Mouse (Mus musculus): Measurements from ENCODE around the gene Slc44a5. TPM values are rescaled to one million over a fixed set of nuclear protein-coding genes. Genes with fewer than 3 reads are reported as not detected.

Gene Slc44a5
- 0.50 and 0.73 TPM in 2 replicates for polyA plus RNA-seq (2015; fragmentation: Nextera tagmentation; extraction: Ambion mirVana)

DNA sequence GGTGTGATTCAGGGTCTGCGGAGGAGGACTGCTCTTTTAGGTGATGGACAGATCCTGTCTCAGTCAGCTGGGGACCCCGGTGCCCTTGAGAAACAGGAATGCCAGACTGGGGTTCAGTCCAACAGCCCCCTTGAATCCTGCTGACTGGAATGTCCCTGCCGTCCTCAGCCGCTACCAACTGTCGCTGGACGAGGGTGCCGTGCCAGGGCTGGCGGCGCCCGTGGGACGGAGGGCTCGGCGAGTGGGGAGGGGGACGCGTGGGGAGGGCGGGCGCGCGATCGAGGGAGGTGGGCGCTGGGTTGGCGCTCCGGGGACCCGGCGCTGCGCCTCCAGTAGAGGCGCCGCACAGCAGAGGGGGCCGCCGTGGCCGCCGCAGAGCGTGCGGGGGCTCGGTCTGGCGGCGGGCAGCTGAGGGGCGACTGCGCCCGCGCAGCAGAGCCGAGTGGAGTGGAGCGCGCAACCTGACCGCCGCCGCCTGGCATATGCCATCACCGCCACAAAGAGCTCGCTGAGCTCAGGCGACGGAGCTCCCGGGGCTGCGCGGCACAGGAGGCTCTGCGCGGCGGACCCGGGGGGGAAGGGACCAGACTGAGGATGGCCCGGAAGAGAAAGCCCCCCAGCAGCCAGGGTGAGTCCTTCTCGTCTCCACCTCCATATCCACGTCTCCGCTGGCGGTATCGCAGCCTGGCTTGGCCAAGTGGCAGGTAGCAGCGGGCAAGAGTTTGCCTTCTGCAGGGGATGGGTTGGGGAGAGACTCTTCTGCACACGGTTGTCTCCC, at the start of gene Slc44a5:
TSS of gene Slc44a5 (plus strand) at position 266 of the 778 bp plus-strand sequence.
- Histone ChIP-seq H3K27me3 (peaks cover 44% of the 10 kb centered on the region), H3K27ac (no peak within 1 kb of the TSS), H3K9me3 (no peaks in the 10 kb centered on the region), H3K4me3 (peak within 1 kb of the TSS; percentile 53), H3K4me1 (peaks cover 15% of the 10 kb centered on the region), H3K9ac (peak within 1 kb of the TSS; percentile 47), H3K4me2 (peak within 1 kb of the TSS; percentile 97), H3K36me3 (no peaks in the 10 kb centered on the region)
- under 1% methylated on average over 63 of the region's 66 CpGs for WGBS
- no peak for ATAC-seq (ENCODE audit: insufficient number of reproducible peaks, low FRiP score, low TSS enrichment, low read depth)

GRCm38 (mm10) chr3:153926333-153926732, 46.9 kb upstream of the Slc44a5 start:
- Histone ChIP-seq H3K4me1 (no peaks in the 10 kb centered on the region), H3K9me3 (no peaks in the 10 kb centered on the region), H3K4me2 (no peak overlapping the region), H3K27me3 (no peaks in the 10 kb centered on the region), H3K9ac (no peak overlapping the region), H3K27ac (no peak overlapping the region), H3K36me3 (peaks cover 59% of the 10 kb centered on the region), H3K4me3 (no peak overlapping the region)
- no peak for ATAC-seq (ENCODE audit: insufficient number of reproducible peaks, low FRiP score, low TSS enrichment, low read depth)
- WGBS, result 88% methylated on average over 7 of the region's 7 CpGs

GRCm38 (mm10) chr3:153929526-153929925, 43.7 kb upstream of the Slc44a5 start:
- Histone ChIP-seq H3K9me3 (no peaks in the 10 kb centered on the region), H3K27ac (no peak overlapping the region), H3K36me3 (peaks cover 72% of the 10 kb centered on the region), H3K4me2 (no peak overlapping the region), H3K27me3 (no peaks in the 10 kb centered on the region), H3K4me3 (no peak overlapping the region), H3K9ac (no peak overlapping the region), H3K4me1 (no peaks in the 10 kb centered on the region)
- WGBS, result 91% methylated on average over 11 of the region's 11 CpGs
- ATAC-seq (ENCODE audit: insufficient number of reproducible peaks, low FRiP score, low TSS enrichment, low read depth), result no peak

DNA sequence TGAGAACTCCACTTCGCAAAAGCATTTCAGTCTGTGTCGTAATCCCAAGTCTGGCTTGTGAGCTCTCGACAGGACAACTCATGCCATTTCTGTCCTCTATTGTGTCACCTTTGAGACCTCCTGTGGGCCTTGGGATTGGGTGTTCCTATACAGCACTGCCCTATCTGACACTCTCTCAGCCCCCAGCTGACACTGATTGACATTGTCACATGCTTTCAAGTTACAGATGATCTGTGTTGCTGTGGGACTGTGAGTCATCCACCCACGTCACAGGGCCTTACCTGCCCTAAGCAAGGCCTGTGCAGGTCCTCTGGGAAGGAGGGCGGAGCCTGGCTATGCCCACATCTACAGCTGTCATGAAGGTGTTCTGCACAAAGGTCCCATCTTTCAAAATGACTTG, 40.8 kb upstream of the Slc44a5 start:
- Histone ChIP-seq H3K36me3 (peaks cover 81% of the 10 kb centered on the region), H3K9me3 (no peaks in the 10 kb centered on the region), H3K4me2 (no peak overlapping the region), H3K27me3 (no peaks in the 10 kb centered on the region), H3K4me3 (no peak overlapping the region), H3K27ac (no peak overlapping the region), H3K9ac (no peak overlapping the region), H3K4me1 (no peaks in the 10 kb centered on the region)
- 86% methylated on average over 5 of the region's 5 CpGs for WGBS
- ATAC-seq (ENCODE audit: insufficient number of reproducible peaks, low FRiP score, low TSS enrichment, low read depth), result no peak

- Histone ChIP-seq H3K9ac (no peak overlapping the region), H3K9me3 (no peaks in the 10 kb centered on the region), H3K4me2 (no peak overlapping the region), H3K27ac (no peak overlapping the region), H3K27me3 (no peaks in the 10 kb centered on the region), H3K4me1 (no peaks in the 10 kb centered on the region), H3K4me3 (no peak overlapping the region), H3K36me3 (peaks cover 68% of the 10 kb centered on the region)
- WGBS, result 83% methylated on average over 9 of the region's 9 CpGs
- ATAC-seq (ENCODE audit: insufficient number of reproducible peaks, low FRiP score, low TSS enrichment, low read depth), result no peak
Observed at GRCm38 (mm10) chr3:153935878-153936277, 37.4 kb upstream of the Slc44a5 start.

DNA sequence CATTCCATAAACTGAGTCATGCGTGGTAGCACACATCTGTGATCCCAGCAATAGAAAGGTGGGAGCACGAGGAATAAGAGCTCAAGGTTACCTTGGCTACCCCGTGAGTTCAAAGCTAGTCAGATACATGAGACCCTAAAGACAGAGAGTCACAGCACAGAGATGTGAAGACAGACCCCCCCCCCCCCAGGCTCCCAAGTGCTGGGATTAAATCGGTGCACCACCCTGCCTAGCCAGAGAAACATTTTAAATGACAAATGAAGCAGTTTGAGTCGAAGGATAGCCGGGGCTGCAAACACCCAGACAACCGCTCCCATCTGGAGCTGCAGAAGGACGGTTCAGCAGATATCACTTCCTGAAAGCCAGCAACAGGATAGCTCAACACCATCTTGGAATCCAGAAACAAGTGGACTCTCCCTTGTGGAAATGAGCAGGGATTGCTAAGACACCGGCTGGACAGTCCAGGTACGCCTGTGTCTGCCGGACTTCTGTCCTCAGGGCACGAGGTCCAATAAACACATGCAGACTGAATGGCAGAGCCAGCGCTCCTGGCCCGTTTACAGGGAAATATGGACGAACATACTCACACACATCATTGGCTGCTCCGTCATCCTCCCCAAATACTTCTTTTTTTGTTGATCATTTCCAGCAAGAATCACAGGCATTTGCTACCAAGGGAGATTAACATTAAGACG, 36.0 kb upstream of the Slc44a5 start:
- H3K4me3 ChIP-seq, result no peak overlapping the region
- no peaks in the 10 kb centered on the region for H3K4me1 ChIP-seq
- H3K27me3 ChIP-seq, result no peaks in the 10 kb centered on the region
- H3K9ac ChIP-seq, result no peak overlapping the region
- no peak overlapping the region for H3K4me2 ChIP-seq
- ATAC-seq (ENCODE audit: insufficient number of reproducible peaks, low FRiP score, low TSS enrichment, low read depth), result no peak
- peaks cover 68% of the 10 kb centered on the region for H3K36me3 ChIP-seq
- H3K27ac ChIP-seq, result no peak overlapping the region
- WGBS, result 86% methylated on average over 17 of the region's 17 CpGs
- no peaks in the 10 kb centered on the region for H3K9me3 ChIP-seq

- H3K27ac ChIP-seq, result no peak overlapping the region
- WGBS, result 81% methylated on average over 8 of the region's 8 CpGs
- H3K4me2 ChIP-seq, result no peak overlapping the region
Observed at GRCm38 (mm10) chr3:153940021-153940420, 33.2 kb upstream of the Slc44a5 start.

DNA sequence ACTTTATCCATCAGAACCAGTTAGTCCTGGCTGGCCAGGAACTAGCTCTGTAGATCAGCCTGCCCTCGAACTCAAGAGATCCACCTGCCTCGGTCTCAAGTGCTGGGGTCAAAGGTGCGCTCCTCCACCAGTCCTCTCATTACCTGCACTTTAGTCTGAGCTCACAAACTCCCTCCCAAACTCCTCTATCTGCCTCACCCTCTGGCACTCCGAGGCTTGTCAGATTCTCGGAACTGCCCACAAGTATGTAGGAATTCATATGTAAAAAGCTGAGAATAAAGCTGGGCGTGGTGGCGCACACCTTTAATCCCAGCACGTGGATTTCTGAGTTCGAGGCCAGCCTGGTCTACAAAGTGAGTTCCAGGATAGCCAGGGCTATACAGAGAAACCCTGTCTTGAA, 32.8 kb upstream of the Slc44a5 start:
- Histone ChIP-seq H3K4me3 (no peak overlapping the region), H3K27me3 (no peaks in the 10 kb centered on the region), H3K36me3 (peaks cover 42% of the 10 kb centered on the region), H3K9me3 (no peaks in the 10 kb centered on the region), H3K27ac (no peak overlapping the region), H3K4me1 (peaks cover 14% of the 10 kb centered on the region), H3K4me2 (no peak overlapping the region), H3K9ac (no peak overlapping the region)
- no peak for ATAC-seq (ENCODE audit: insufficient number of reproducible peaks, low FRiP score, low TSS enrichment, low read depth)
- WGBS, result 91% methylated on average over 9 of the region's 9 CpGs

More at GRCm38 (mm10) chr3:153940021-153940420, 33.2 kb upstream of the Slc44a5 start:
- Histone ChIP-seq H3K4me1 (peaks cover 13% of the 10 kb centered on the region), H3K36me3 (peaks cover 45% of the 10 kb centered on the region), H3K4me3 (no peak overlapping the region), H3K9me3 (no peaks in the 10 kb centered on the region), H3K27me3 (no peaks in the 10 kb centered on the region), H3K9ac (no peak overlapping the region)
- no peak for ATAC-seq (ENCODE audit: insufficient number of reproducible peaks, low FRiP score, low TSS enrichment, low read depth)

DNA sequence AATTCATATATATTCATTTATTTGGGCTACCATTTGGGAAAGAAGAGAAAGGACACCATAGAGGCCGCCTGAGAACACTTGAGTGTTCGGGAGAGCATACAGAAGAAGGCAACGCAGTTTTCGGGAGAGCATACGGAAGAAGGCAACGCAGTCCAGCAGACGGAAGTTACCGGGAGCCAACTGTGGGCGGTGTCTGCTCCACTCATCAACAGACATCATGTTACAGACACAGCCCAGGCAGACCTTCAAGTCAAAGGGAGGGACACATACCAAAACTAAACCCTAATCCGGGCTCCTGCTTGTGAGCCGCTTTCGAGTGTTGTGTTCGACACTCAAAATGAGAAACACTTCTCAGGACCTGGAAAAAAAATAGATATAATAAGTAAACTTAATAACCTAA, 31.6 kb upstream of the Slc44a5 start:
- peaks cover 32% of the 10 kb centered on the region for H3K36me3 ChIP-seq
- 90% methylated on average over 13 of the region's 13 CpGs for WGBS
- H3K4me3 ChIP-seq, result no peak overlapping the region
- no peaks in the 10 kb centered on the region for H3K9me3 ChIP-seq
- no peaks in the 10 kb centered on the region for H3K27me3 ChIP-seq
- no peak for ATAC-seq (ENCODE audit: insufficient number of reproducible peaks, low FRiP score, low TSS enrichment, low read depth)
- H3K4me1 ChIP-seq, result peaks cover 14% of the 10 kb centered on the region
- no peak overlapping the region for H3K4me2 ChIP-seq
- no peak overlapping the region for H3K27ac ChIP-seq
- no peak overlapping the region for H3K9ac ChIP-seq

GRCm38 (mm10) chr3:153943003-153943640, 30.1 kb upstream of the Slc44a5 start:
- WGBS, result 11% methylated on average over 12 of the region's 12 CpGs
- ATAC-seq (ENCODE audit: insufficient number of reproducible peaks, low FRiP score, low TSS enrichment, low read depth), result no peak
- no peak overlapping the region for H3K9ac ChIP-seq
- no peaks in the 10 kb centered on the region for H3K27me3 ChIP-seq
- H3K36me3 ChIP-seq, result peaks cover 19% of the 10 kb centered on the region
- H3K9me3 ChIP-seq, result no peaks in the 10 kb centered on the region
- peaks cover 14% of the 10 kb centered on the region for H3K4me1 ChIP-seq
- H3K27ac ChIP-seq, result peak overlapping the region; percentile 94
- peak overlapping the region; percentile 86 for H3K4me3 ChIP-seq
- peak overlapping the region; percentile 64 for H3K4me2 ChIP-seq

GRCm38 (mm10) chr3:153943901-153944334, 29.3 kb upstream of the Slc44a5 start:
- Histone ChIP-seq H3K27ac (peak overlapping the region; percentile 94), H3K27me3 (no peaks in the 10 kb centered on the region), H3K4me3 (peak overlapping the region; percentile 86), H3K4me2 (peak overlapping the region; percentile 64), H3K9ac (peak overlapping the region; percentile 66), H3K36me3 (peaks cover 12% of the 10 kb centered on the region), H3K9me3 (no peaks in the 10 kb centered on the region), H3K4me1 (peaks cover 14% of the 10 kb centered on the region)
- WGBS, result under 1% methylated on average over 19 of the region's 19 CpGs
- peak; percentile 41 for ATAC-seq (ENCODE audit: insufficient number of reproducible peaks, low FRiP score, low TSS enrichment, low read depth)
